Mouse (Mus musculus) cerebellum, postnatal 14 days (tissue): ENCODE data around the gene Higd1a.

ENCODE experiments used
- DNase-seq, 2 experiments: peaks; one replicate each; pipeline ENCODE4 v3.0.0; 2021; ENCODE audit warnings: mixed read lengths in 2 of 2

The Higd1a gene

DNA sequence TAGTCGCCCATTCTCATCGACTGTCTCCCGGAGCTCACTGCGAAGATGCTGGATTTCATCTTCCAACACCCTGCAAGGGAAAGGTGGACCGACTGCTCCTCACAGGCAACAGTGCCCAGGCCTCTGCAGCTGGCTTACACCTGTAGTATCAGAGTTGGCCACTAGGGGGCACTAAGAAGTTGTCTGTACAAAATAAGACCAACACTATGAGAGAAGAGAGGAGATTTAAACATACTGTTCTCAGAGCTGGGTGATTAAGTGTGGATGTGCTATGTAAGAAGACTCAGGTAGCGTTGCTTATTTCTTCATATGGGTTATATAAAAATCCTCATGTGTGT lies 27.2 kb downstream of the Higd1a start:
- peak; percentile 91 to 94 for DNase-seq

- peak; percentile 53 to 74 for DNase-seq
These were observed 27.8 kb downstream of the Higd1a start for GRCm38 (mm10) chr9:121830243-121830955.

DNA sequence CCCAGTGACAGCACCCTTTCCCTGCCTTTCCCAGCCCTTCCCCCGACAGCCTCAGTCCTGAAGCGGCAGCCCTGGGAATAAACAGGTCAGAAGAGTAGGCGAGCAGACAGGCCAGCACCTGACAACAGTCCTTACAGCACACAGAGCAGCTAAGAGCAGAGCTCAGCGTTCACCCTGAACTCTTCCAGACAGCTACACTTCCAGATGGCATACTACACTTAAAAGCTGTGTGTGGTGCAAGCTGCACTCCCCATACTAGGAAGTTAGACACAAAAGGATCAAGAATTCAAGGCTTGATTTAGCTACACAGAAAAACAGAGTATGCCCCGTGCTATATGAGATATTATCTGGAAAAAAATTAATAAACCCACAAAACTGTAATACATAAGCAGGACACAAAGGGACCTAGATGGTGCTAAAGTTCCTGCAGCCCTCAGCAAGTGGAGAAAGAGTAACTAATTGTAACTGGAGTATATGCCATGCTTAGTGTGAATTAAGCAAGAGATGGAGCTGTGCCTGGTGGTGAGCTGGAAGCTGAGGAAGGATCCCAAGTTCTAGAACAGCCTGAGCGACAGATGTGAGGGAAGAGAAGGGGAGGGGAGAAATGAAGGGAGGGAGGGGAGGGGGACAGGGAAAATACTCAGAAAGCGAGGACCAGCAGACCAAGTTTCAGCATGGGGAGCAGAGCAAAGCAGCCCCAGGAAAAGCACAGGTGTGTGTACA lies 28.7 kb downstream of the Higd1a start:
- no peak for DNase-seq

GRCm38 (mm10) chr9:121828314-121828713 lies 29.8 kb downstream of the Higd1a start:
- DNase-seq, result no peak

GRCm38 (mm10) chr9:121826356-121826755 lies 31.8 kb downstream of the Higd1a start:
- no peak for DNase-seq

GRCm38 (mm10) chr9:121823991-121824390 lies 34.2 kb downstream of the Higd1a start:
- peak; percentile 53 to 72 for DNase-seq

DNA sequence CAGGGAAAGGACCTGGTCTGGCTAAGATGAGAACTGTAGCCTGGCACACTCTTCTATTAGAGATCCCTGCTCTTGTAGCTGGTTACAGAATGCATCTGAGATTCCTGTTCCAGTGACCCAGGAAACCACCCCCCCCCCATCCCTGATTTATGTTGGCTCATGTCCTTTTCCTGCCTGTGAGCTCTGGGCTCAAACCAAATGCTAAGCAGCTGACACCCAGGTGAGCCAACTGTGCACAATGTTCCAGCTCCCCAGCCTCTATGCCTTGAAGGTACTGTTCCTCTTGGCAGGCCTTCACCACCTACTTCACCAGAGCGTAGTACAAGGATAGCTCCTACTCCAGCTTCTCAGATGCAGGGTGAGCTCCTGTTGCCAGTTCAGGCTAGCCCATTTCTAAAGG lies 35.1 kb downstream of the Higd1a start:
- DNase-seq, result peak; percentile 49 to 51

- peak; percentile 58 to 73 for DNase-seq
These were observed 35.6 kb downstream of the Higd1a start for GRCm38 (mm10) chr9:121822585-121822991.

DNA sequence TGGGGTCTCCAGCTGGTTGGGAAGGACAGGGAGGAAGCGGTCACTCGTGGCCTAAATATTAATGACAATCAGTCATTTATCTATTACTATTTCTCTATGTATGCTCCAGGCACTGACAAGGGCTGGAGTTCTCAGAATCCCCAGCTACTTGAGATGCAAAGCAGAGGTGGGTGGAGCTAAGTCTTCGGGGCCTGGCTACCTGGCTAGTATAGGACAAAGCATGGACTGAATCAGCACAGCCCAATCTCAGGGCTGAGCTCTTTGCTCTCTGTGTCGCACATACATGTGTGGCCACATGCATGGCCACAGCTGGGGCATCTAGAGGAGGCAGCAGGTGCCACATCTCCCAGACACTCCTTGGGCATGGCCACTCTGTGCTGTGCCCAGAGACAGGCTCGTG lies 37.4 kb downstream of the Higd1a start:
- DNase-seq, result no peak

DNA sequence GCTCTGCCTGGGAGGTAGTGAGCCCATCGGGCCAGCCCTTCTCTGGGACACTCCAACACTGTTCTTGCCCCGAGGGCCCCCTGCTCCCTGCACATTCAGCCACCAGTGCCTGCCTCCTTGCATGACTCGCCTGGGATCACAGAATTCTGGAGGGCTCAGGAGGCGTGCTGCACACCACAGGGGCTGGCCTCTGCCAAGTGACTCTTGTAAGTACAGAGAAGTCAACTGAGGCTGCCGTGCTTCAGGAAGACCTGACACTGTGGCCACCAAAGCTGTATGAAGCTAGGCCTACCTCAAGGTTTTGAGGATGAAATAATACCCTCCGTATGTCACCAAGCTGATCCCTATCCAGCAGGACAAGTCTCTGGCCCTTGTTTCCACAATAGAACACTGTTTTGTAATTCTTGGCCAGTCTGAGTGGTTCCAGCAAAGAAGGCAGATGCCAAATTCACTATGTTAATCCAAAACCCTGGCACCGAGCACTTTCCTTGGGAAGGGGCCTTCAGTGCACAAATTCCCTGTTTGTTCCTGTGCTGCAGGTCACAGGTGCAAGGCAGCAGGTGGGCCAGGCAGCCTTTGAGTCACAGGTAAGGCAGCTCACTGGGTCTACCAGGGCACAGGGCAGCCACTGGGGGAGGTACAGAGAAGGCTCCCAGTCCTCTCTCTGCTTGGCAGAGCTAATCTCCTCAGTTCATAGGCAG lies 38.2 kb downstream of the Higd1a start:
- DNase-seq, result peak; percentile 74

DNA sequence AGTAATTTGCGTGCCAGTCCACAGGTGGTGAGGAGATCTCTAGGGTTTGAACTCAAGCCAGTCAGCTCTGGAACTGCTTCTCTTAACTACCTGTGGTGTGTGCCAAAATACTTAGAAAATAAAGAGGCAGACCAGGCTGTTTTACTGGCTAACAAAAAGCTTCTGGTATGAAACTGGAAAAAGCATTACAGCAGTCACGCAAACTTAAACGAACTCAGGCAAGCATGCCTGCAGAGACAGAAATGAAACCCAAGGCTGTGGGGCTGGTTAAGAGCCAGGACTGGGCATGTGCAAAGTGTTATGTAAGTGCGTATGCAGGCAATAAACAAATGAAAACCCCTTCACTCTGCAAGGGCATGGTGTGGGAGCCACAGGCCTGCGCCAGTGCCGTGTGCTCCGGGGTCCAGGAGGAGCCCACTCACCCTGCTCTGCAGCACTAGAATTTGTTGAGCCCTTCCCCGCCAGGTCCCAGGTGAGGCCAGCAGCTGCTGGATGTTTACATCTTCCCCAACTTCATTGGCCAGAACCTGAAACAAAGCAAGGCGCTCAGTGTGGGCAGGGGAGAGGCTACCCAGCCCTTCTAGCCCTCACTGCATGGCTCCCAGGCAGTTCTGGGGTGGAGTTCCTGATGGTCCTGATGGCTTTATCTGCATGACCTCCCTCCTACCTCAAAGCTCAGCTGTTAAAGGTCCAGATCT lies 38.9 kb downstream of the Higd1a start:
- peak; percentile 45 to 47 for DNase-seq

DNA sequence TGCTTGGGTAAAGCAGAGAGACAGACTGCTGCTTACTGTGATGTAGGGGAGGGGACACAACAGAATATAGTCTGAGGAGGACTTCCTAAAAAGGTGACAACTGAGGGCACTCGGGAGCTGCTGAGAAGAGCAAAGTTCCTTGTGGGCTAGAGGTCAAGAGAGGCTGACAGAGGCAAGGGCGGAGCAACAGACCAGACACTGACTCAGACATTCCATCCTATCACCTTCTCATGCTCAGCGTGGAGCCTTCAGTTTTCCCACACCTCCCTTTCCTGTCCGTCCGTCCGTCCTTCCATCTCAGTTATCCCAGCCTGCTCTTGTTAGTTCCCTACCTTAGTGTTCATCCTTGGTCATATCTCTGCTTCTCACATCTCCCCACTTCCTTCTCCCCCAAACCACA lies 43.0 kb downstream of the Higd1a start:
- no peak for DNase-seq

DNA sequence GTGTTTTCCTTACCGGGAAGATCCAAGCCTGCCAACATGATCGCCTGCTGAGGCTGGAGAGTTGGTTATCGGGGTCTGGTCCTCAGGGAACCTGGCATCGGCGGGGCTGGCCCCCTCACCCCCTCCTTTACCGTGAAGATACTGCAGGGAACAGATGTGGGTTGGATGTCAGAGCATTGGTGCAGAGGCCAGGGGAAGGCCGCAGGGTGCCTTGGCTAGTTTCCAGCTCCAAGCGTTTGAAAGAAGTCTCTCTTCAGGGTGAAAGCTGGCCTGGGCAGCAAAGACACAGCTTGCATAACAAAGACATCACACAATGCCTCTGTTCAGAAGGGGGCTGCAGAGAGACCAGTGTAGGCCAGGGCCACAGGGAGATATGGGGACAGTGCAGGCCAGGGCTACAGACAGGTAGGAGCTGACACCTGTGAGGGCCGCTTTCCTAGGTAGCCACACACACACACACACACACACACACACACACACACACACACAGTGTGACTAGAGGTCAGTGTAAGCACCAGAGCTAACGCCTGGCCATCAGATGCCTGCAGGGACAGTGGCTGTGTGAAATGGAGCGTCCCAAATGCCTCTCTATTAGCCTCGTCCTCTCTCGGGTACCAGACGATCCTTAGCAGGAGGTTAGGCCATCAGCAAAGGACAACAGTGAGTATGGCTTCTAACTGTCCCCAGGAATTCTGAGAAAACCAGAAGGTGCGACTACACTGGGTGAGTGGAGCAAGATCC lies 47.9 kb downstream of the Higd1a start:
- DNase-seq, result peak; percentile 56 to 67

DNA sequence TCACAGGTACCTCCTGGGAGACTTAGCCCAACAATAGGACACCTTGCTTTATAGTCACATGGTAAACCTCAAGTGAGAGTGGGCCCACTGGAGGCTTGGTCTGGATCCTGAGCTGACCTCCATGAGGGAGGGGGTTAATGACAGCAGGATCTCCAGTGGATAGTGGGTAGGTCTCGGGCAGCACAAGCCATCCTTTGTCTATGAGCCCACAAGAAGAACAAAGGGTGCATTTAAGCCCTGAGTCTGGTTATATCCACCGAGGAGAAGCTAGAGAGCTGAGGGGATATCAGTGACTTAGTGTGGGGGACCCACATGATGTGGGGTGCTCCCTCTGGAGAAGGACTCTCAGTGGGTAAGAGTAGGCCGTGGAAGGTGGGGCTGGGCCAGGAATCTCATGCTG lies 49.7 kb downstream of the Higd1a start:
- no peak for DNase-seq

DNA sequence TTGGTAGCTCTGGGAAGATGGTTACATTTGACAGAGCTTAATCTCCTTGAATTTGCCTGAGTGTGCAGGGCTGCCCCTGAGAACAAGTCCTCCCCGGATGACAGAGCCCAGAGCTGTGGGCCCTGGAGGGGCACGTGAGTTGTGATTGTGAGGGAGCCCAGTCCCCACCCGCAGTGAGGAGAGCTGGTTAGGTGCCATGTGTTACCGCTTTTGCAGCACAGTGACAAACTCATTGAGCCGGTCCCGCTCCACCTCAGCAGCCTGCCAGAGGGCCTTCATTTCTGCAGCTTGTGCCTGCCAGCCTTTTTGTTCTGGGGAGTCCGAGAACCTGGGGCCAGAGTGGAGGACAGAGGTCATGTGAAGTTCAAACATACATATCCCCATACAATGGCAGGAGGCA lies 50.2 kb downstream of the Higd1a start:
- peak; percentile 52 to 68 for DNase-seq

GRCm38 (mm10) chr9:121807546-121807945 lies 50.6 kb downstream of the Higd1a start:
- no peak for DNase-seq

GRCm38 (mm10) chr9:121802747-121803146 lies 55.4 kb downstream of the Higd1a start:
- no peak for DNase-seq

- DNase-seq, result no peak
These were observed 59.2 kb downstream of the Higd1a start for GRCm38 (mm10) chr9:121798887-121799520.
